Mouse (Mus musculus) thymus, adult 2 months (tissue): ENCODE measurements around the gene 1810009A15Rik.

Source experiments
- CTCF ChIP-seq: fragments of 200-500 bp; IDR thresholded peaks from 2 replicates; pipeline ENCODE4 v1.5.1; 2012; ENCODE audit warnings: mild to moderate bottlenecking, control low read depth, low read length, moderate library complexity, borderline replicate concordance; ENCODE audit not compliant: control insufficient read depth, poor library complexity, insufficient read depth; ENCODE audit errors: extremely low read depth
- POLR2A ChIP-seq: fragments of 200-500 bp; IDR thresholded peaks from 2 replicates; pipeline ENCODE4 v1.6.1; 2012; ENCODE audit warnings: mild to moderate bottlenecking, low read length, control low read depth, moderate library complexity; ENCODE audit not compliant: control insufficient read depth, poor library complexity, insufficient read depth; ENCODE audit errors: extremely low read depth

- TF ChIP-seq CTCF (no peak), POLR2A (no peak)
These were observed 32.2 kb downstream of the 1810009A15Rik start for GRCm38 (mm10) chr19:8920836-8921291.
